Mouse (Mus musculus) lung, embryonic 16.5 days (tissue): ENCODE measurements around the gene Mfsd14b. TPM values are rescaled to one million over a fixed set of nuclear protein-coding genes. Genes with fewer than 3 reads are reported as not detected.
A peak's percentile ranks its signal among the peaks of the same experiment; 100 is the strongest.

ENCODE experiments used
- ATAC-seq: fragments of 200-750 bp; cut with Nextera tagmentation; 2 replicates; pipeline ENCODE4 v1.8.0; 2017; ENCODE audit warnings: low read depth, mild to moderate bottlenecking, moderate library complexity
- H3K27ac ChIP-seq: fragments of 300-500 bp; sonication (generic); 2 replicates; pipeline ENCODE4 v1.5.1; 2014; ENCODE audit warnings: mild to moderate bottlenecking, control low read depth, low read length
- H3K27me3 ChIP-seq: fragments of 300-500 bp; sonication (generic); 2 replicates; pipeline ENCODE4 v1.6.1; 2014; ENCODE audit warnings: low read depth, low read length, mixed read lengths; ENCODE audit not compliant: control insufficient read depth, insufficient read depth
- H3K36me3 ChIP-seq: fragments of 300-500 bp; sonication (generic); 2 replicates; pipeline ENCODE4 v1.6.1; 2014; ENCODE audit warnings: low read length; ENCODE audit not compliant: control insufficient read depth, insufficient read depth
- H3K4me1 ChIP-seq: fragments of 300-500 bp; sonication (generic); replicated peaks from 2 replicates; pipeline ENCODE4 v1.6.1; 2014; ENCODE audit warnings: low read length, mixed read lengths; ENCODE audit not compliant: control insufficient read depth, insufficient read depth
- H3K4me2 ChIP-seq: fragments of 300-500 bp; sonication (generic); 2 replicates; pipeline ENCODE4 v1.6.1; 2014; ENCODE audit warnings: low read depth, low read length, control low read depth
- H3K4me3 ChIP-seq: fragments of 300-500 bp; sonication (generic); 2 replicates; pipeline ENCODE4 v1.5.1; 2014; ENCODE audit warnings: mild to moderate bottlenecking, low read length, control low read depth
- H3K9ac ChIP-seq: fragments of 300-500 bp; sonication (generic); 2 replicates; pipeline ENCODE4 v1.6.1; 2014; ENCODE audit warnings: low read length, control low read depth
- H3K9me3 ChIP-seq: fragments of 300-500 bp; sonication (generic); 2 replicates; pipeline ENCODE4 v1.6.1; 2016; ENCODE audit warnings: low read length; ENCODE audit not compliant: control insufficient read depth
- WGBS: fragments of 180-500 bp; shearing (Covaris S2); extraction: QIAGEN DNeasy Blood & Tissue Kit; methylation state at CpG from one replicate; pipeline ENCODE4 v1.1.7; 2014; 5-methylcytosine and 5-hydroxymethylcytosine counted together
- polyA plus RNA-seq: library from polyadenylated mRNA; unstranded; fragments of >200 nt; fragmentation: Nextera tagmentation; extraction: Ambion mirVana; gene quantifications from 2 replicates; pipeline ENCODE4 v1.2.1, GENCODE M21; 2015

Gene Mfsd14b
- 53.8 and 56.0 TPM in 2 replicates for polyA plus RNA-seq

GRCm38 (mm10) chr13:65112459-65113110 lies at the start of gene Mfsd14b:
Mfsd14b (minus strand) TSS chr13:65112975.
- peak; percentile 99 for ATAC-seq
- peak within 1 kb of the TSS; percentile 89 for H3K27ac ChIP-seq
- WGBS: under 1% methylated on average over 60 of the region's 60 CpGs
- H3K4me3 ChIP-seq: peak within 1 kb of the TSS; percentile 89
- H3K36me3 ChIP-seq: no peaks in the 10 kb centered on the region
- H3K4me1 ChIP-seq: peaks cover 7% of the 10 kb centered on the region
- H3K9me3 ChIP-seq: peaks cover 5% of the 10 kb centered on the region; the same call in 1 of the 2 replicates
- no peaks in the 10 kb centered on the region for H3K27me3 ChIP-seq
- peak within 1 kb of the TSS; percentile 94 for H3K9ac ChIP-seq
- H3K4me2 ChIP-seq: peak within 1 kb of the TSS; percentile 84

- 61% methylated on average over 1 of the region's 1 CpGs for WGBS
- no peak within 1 kb of the TSS for H3K9ac ChIP-seq
- H3K9me3 ChIP-seq: no peaks in the 10 kb centered on the region
- ATAC-seq: no peak
- no peaks in the 10 kb centered on the region for H3K27me3 ChIP-seq
- H3K27ac ChIP-seq: no peak within 1 kb of the TSS
- no peak within 1 kb of the TSS for H3K4me3 ChIP-seq
- no peaks in the 10 kb centered on the region for H3K4me1 ChIP-seq
- H3K4me2 ChIP-seq: no peak within 1 kb of the TSS
- no peaks in the 10 kb centered on the region for H3K36me3 ChIP-seq
Measured at GRCm38 (mm10) chr13:65149940-65150339, 37.2 kb upstream of the Mfsd14b start, which contains the start of gene Olfr466. Olfr466 (plus strand) TSS chr13:65150240.

GRCm38 (mm10) chr13:65137789-65138188 lies 25.0 kb upstream of the Mfsd14b start, which contains the start of gene Olfr465-ps1:
Olfr465-ps1 (plus strand) TSS chr13:65138089.
- 76% methylated on average over 4 of the region's 4 CpGs for WGBS
- no peaks in the 10 kb centered on the region for H3K4me1 ChIP-seq

GRCm38 (mm10) chr13:65127063-65127847 lies 14.5 kb upstream of the Mfsd14b start:
- no peaks in the 10 kb centered on the region for H3K27me3 ChIP-seq

More at GRCm38 (mm10) chr13:65137789-65138188, 25.0 kb upstream of the Mfsd14b start, which contains the start of gene Olfr465-ps1:
- no peak within 1 kb of the TSS for H3K9ac ChIP-seq
- no peak within 1 kb of the TSS for H3K4me3 ChIP-seq
- H3K27me3 ChIP-seq: no peaks in the 10 kb centered on the region
- no peak for ATAC-seq
- H3K9me3 ChIP-seq: peaks cover 4% of the 10 kb centered on the region; the same call in 1 of the 2 replicates
- no peaks in the 10 kb centered on the region for H3K36me3 ChIP-seq
- no peak within 1 kb of the TSS for H3K27ac ChIP-seq
- no peak within 1 kb of the TSS for H3K4me2 ChIP-seq

GRCm38 (mm10) chr13:65122111-65122510 lies 9.3 kb upstream of the Mfsd14b start:
- H3K36me3 ChIP-seq: no peaks in the 10 kb centered on the region
- H3K4me2 ChIP-seq: no peak overlapping the region
- no peak overlapping the region for H3K27ac ChIP-seq
- H3K4me3 ChIP-seq: no peak overlapping the region
- no peak overlapping the region for H3K9ac ChIP-seq
- 72% methylated on average over 1 of the region's 1 CpGs for WGBS
- H3K9me3 ChIP-seq: no peaks in the 10 kb centered on the region
- no peaks in the 10 kb centered on the region for H3K27me3 ChIP-seq
- no peak for ATAC-seq
- H3K4me1 ChIP-seq: no peaks in the 10 kb centered on the region

More at GRCm38 (mm10) chr13:65127063-65127847, 14.5 kb upstream of the Mfsd14b start:
- H3K4me2 ChIP-seq: no peak overlapping the region
- H3K27ac ChIP-seq: no peak overlapping the region
- no peak overlapping the region for H3K9ac ChIP-seq
- H3K9me3 ChIP-seq: no peaks in the 10 kb centered on the region
- no peak for ATAC-seq
- H3K36me3 ChIP-seq: no peaks in the 10 kb centered on the region
- no peaks in the 10 kb centered on the region for H3K4me1 ChIP-seq
- H3K4me3 ChIP-seq: no peak overlapping the region
- WGBS: 60% methylated on average over 3 of the region's 3 CpGs

- H3K36me3 ChIP-seq: no peaks in the 10 kb centered on the region
- no peak overlapping the region for H3K4me2 ChIP-seq
- H3K27me3 ChIP-seq: no peaks in the 10 kb centered on the region
- no peaks in the 10 kb centered on the region for H3K9me3 ChIP-seq
- WGBS: 57% methylated on average over 3 of the region's 3 CpGs
- no peaks in the 10 kb centered on the region for H3K4me1 ChIP-seq
- H3K27ac ChIP-seq: no peak overlapping the region
- H3K4me3 ChIP-seq: no peak overlapping the region
- no peak for ATAC-seq
- no peak overlapping the region for H3K9ac ChIP-seq
Measured at GRCm38 (mm10) chr13:65120984-65121383, 8.2 kb upstream of the Mfsd14b start.

GRCm38 (mm10) chr13:65113239-65113638 lies 464 bp upstream of the Mfsd14b start:
- peaks cover 7% of the 10 kb centered on the region for H3K4me1 ChIP-seq
- peak overlapping the region; percentile 84 for H3K4me2 ChIP-seq
- peak; percentile 41 for ATAC-seq
- WGBS: 65% methylated on average over 3 of the region's 3 CpGs
- H3K4me3 ChIP-seq: peak overlapping the region; percentile 89
- H3K9me3 ChIP-seq: 0 out of 2 replicates have a peak, but pooled peaks cover under 1% of the 10 kb centered on the region
- peak overlapping the region; percentile 94 for H3K9ac ChIP-seq
- H3K36me3 ChIP-seq: no peaks in the 10 kb centered on the region
- no peaks in the 10 kb centered on the region for H3K27me3 ChIP-seq
- peak overlapping the region; percentile 21; the same call in 1 of the 2 replicates for H3K27ac ChIP-seq

- H3K4me3 ChIP-seq: peak overlapping the region; percentile 89
- H3K27ac ChIP-seq: peak overlapping the region; percentile 89
- H3K4me2 ChIP-seq: peak overlapping the region; percentile 84
- H3K4me1 ChIP-seq: peaks cover 7% of the 10 kb centered on the region
- no peaks in the 10 kb centered on the region for H3K27me3 ChIP-seq
- H3K36me3 ChIP-seq: no peaks in the 10 kb centered on the region
- WGBS: 2% methylated on average over 5 of the region's 5 CpGs
- ATAC-seq: no peak
- peak overlapping the region; percentile 94 for H3K9ac ChIP-seq
- H3K9me3 ChIP-seq: peaks cover 6% of the 10 kb centered on the region; the same call in 1 of the 2 replicates
Measured at GRCm38 (mm10) chr13:65111961-65112360, 814 bp downstream of the Mfsd14b start.

GRCm38 (mm10) chr13:65101232-65101631 lies 11.5 kb downstream of the Mfsd14b start:
- Histone ChIP-seq H3K4me1 (no peaks in the 10 kb centered on the region), H3K4me2 (no peak overlapping the region), H3K9me3 (peaks cover 23% of the 10 kb centered on the region), H3K4me3 (no peak overlapping the region), H3K27me3 (no peaks in the 10 kb centered on the region), H3K9ac (no peak overlapping the region), H3K36me3 (peaks cover 14% of the 10 kb centered on the region; the same call in 1 of the 2 replicates), H3K27ac (no peak overlapping the region)
- 86% methylated on average over 3 of the region's 3 CpGs for WGBS
- ATAC-seq: no peak
